Mouse (Mus musculus) olfactory bulb, adult 2 months (tissue): ENCODE measurements around the gene Cgas.

ENCODE experiments used
- CTCF ChIP-seq: fragments of 200-500 bp; IDR thresholded peaks from 2 replicates; pipeline ENCODE4 v1.5.1; 2012; ENCODE audit warnings: low read depth, mild to moderate bottlenecking, low read length, moderate library complexity; ENCODE audit not compliant: insufficient read depth
- POLR2A ChIP-seq: fragments of 200-500 bp; IDR thresholded peaks from 2 replicates; pipeline ENCODE4 v1.6.1; 2012; ENCODE audit warnings: mild to moderate bottlenecking, low read depth, low read length, moderate library complexity; ENCODE audit not compliant: insufficient read depth

DNA sequence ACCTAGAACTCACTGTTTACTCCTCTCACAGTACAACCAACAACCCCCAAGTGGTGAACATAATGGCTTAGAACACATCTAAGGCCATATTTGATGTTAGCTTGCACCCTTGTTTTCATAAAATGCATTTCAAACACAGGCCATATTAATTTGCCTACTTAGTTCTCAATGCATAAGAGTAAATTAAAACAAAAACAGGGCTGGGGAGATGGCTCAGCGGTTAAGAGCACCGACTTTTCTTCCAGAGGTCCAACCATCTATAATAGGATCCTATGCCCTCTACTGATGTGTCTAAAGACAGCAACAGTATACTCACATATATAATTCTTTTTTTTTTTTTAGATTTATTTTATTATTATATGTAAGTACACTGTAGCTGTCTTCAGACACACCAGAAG, 32.3 kb upstream of the Cgas start:
- no peak for TF ChIP-seq CTCF
- TF ChIP-seq POLR2A = no peak
